Mouse (Mus musculus) small intestine, adult 2 months (tissue): ENCODE results near the gene Rcsd1.

Source experiments
- CTCF ChIP-seq: fragments of 200-500 bp; IDR thresholded peaks from 2 replicates; pipeline ENCODE4 v1.5.1; 2012; ENCODE audit warnings: low read depth, mild to moderate bottlenecking, control low read depth, inconsistent platforms, low read length, moderate library complexity, mixed read lengths; ENCODE audit not compliant: insufficient replicate concordance, insufficient read length; ENCODE audit errors: extremely low read depth
- POLR2A ChIP-seq: fragments of 200-500 bp; IDR thresholded peaks from 2 replicates; pipeline ENCODE4 v1.6.1; 2012; ENCODE audit warnings: low read depth, mild to moderate bottlenecking, control low read depth, inconsistent platforms, low read length, moderate library complexity

DNA sequence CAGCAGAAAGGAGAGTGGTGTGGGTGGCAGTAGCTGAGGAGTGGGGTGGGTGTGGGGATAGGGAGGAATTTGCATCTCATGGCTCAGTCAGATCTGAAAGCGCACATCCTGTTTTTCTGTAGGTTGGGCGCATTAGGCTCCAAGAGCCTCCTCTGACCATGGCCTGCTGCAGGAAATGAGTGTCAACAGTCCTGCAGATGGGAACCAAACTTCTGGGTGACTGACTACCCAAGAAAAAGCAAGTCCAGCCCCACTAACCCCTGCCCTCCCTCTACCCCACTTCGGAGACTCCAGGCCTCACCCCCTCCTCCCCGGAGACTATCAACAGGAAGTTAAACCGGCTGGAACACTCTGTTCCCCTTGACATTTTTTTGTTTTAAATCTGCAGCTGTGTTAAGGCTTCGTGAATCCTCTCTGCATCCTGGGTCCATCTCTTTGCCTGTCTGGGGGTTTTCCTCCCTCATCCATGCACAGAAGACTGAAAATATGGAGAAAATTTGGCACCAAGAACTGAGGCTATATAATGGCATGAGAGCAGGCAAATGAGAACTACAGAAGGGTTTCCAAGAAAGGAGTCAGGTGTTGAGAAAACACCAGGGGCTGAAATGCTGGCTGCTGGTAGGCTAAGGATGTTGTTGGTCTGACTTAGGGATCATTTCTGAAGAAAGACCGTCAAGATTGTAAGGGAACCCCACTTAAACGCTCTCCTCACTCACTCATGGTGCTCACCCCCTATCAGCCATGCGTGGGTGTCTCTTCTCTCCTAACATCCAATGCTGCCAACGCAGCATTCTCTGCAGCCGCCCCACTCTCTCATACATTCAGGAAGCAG is 8.4 kb upstream of the Rcsd1 start:
- TF ChIP-seq CTCF (no peak), POLR2A (no peak)
